Mouse (Mus musculus): ENCODE measurements at regions not wholly inside any gene's neighbourhood (a gene's known extent, or its start where the extent isn't known, plus 50 kb on each side); places are given as distances from the start of the nearest gene placed in this dataset.

- TF ChIP-seq POLR2AphosphoS2 (IDR thresholded peaks at IDR 0.05; ENCODE audit: insufficient read length, low read depth) = no peak
- TF ChIP-seq MYOG (IDR thresholded peaks at IDR 0.05; ENCODE audit: control insufficient read depth in 1 of 3, insufficient read depth in 1 of 3, insufficient read length in 2 of 3, low read depth in 2 of 3) = no peak
- no peak for TF ChIP-seq POLR2A (IDR thresholded peaks at IDR 0.05; ENCODE audit: insufficient read length, low read depth)
- no peak for TF ChIP-seq USF1 (IDR thresholded peaks at IDR 0.05; ENCODE audit: low read depth)
- no peak for TF ChIP-seq SRF (IDR thresholded peaks at IDR 0.05; ENCODE audit: control insufficient read depth, insufficient read length, low read depth)
- no peak for TF ChIP-seq E2F4 (IDR thresholded peaks at IDR 0.05; ENCODE audit: insufficient read depth)
- TF ChIP-seq MAX (IDR thresholded peaks at IDR 0.05; ENCODE audit: low read depth) = no peak
Measured at GRCm38 (mm10) chr4:127545106-127545505, 187.1 kb upstream of the Gjb5 start.

All from myocyte (in vitro differentiated cells).